Comparison of ENCODE assay signal across 16 mouse cellular contexts in the genomic region with DNA sequence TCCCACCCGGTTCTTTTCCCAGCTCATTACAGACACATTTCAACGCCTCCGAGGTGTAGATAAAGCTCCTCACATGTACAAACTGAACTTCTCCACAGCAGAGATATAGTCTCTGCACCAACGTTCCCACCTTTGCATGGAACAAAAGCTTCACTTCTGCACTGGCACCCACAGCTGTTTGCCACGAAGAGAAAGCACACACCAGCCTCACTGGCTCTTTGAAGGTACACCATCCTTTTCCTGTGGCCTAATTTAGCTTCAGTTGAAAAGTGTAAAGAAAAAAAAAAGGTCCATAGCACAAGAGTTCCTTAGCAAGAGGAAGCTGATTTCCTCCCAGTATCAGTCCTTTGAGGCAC. TPM values are rescaled to one million over a fixed set of nuclear protein-coding genes. Genes with fewer than 3 reads are reported as not detected.
DNase-seq lines count a peak whose midpoint lies in the region; ATAC-seq lines count a peak whose summit lies in the region.
"Had no signal": no experiment of that assay in that cellular context is flagged by ENCODE, and none has a peak within 500 bp of the region (broad histone marks: within the 10 kb centered on the region; RNA-seq: fewer than 3 reads in every experiment).

No protein-coding gene starts in this region.

- H3K4me1 ChIP-seq in heart, embryonic 14.5 days (ENCODE audit: control insufficient read depth in 2 of 2, insufficient read depth in 2 of 2, low read length in 2 of 2) = peaks cover 9 to 14% of the 10 kb centered on the region in 2 experiments
- H3K4me1 ChIP-seq: limb, embryonic 13.5 days; midbrain, embryonic 13.5 days had no signal

- H3K4me3 ChIP-seq in heart, embryonic 14.5 days (ENCODE audit: control insufficient read depth in 1 of 2, insufficient read depth in 1 of 2, low read depth in 1 of 2, low read length in 2 of 2) = no peak overlapping the region
- H3K4me3 ChIP-seq: forebrain, embryonic 15.5 days; limb, embryonic 13.5 days; midbrain, embryonic 13.5 days had no signal

- H3K4me2 ChIP-seq in heart, embryonic 14.5 days (ENCODE audit: low read length) = peak overlapping the region; percentile 49
- H3K4me2 ChIP-seq: forebrain, embryonic 15.5 days; limb, embryonic 13.5 days; midbrain, embryonic 13.5 days had no signal

- no peak for ATAC-seq in heart, embryonic 14.5 days (ENCODE audit: insufficient number of reproducible peaks, insufficient read depth, low FRiP score, low read depth)
- ATAC-seq: forebrain, embryonic 15.5 days; intestine, postnatal 0 days; midbrain, embryonic 13.5 days had no signal

- H3K9ac ChIP-seq in heart, embryonic 14.5 days (ENCODE audit: low read length) = no peak overlapping the region; the same call in 1 of the 2 replicates
- H3K9ac ChIP-seq: forebrain, embryonic 15.5 days; limb, embryonic 13.5 days; midbrain, embryonic 13.5 days had no signal

- no peaks in the 10 kb centered on the region for H3K27me3 ChIP-seq in heart, embryonic 14.5 days (ENCODE audit: control insufficient read depth, insufficient read depth, low read length)
- H3K27me3 ChIP-seq: forebrain, embryonic 15.5 days; limb, embryonic 13.5 days; midbrain, embryonic 13.5 days had no signal

- H3K36me3 ChIP-seq in heart, embryonic 14.5 days (ENCODE audit: control insufficient read depth, insufficient read depth, low read length) = no peaks in the 10 kb centered on the region
- H3K36me3 ChIP-seq: forebrain, embryonic 15.5 days; midbrain, embryonic 13.5 days had no signal

- no peaks in the 10 kb centered on the region for H3K9me3 ChIP-seq in heart, embryonic 14.5 days (ENCODE audit: control insufficient read depth, low read length)
- H3K9me3 ChIP-seq: forebrain, embryonic 15.5 days; limb, embryonic 13.5 days; midbrain, embryonic 13.5 days had no signal

- WGBS in heart, embryonic 14.5 days = 16% methylated on average over 5 of the region's 5 CpGs

- DNase-seq in heart, adult 11 months = no peak
- peak; percentile 17 for DNase-seq in right cerebral cortex, adult 18-20 months
- no peak for DNase-seq in right cerebral cortex, postnatal 25 days
- peak; percentile 43 for DNase-seq in induced T-regulatory cell, adult 2 months (ENCODE audit: low read depth)
- DNase-seq in thymus, postnatal 36 days = peak; percentile 52 to 71
- no peak for DNase-seq in testis, postnatal 14 days (ENCODE audit: low spot score)
- DNase-seq in cerebellum, postnatal 14 days = no peak
- DNase-seq: cerebellum, adult 9-11 months; gastrocnemius, postnatal 36 days; layer of hippocampus, postnatal 36 days; lung, adult 18-20 months had no signal

- H3K27ac ChIP-seq in heart, embryonic 14.5 days (replicated peaks in 1 of 2; ENCODE audit: control insufficient read depth in 1 of 2, insufficient read depth in 1 of 2, low read depth in 2 of 2, low read length in 2 of 2) = no peak overlapping the region
- H3K27ac ChIP-seq: forebrain, embryonic 15.5 days; limb, embryonic 13.5 days; midbrain, embryonic 13.5 days had no signal

RNA-seq across cellular contexts. Expression of gene Bcl2, which starts 25.9 kb away (rescaled TPM):
- 5.3 and 6.2 TPM in 2 replicates for polyA plus RNA-seq in heart, embryonic 14.5 days (2014; fragmentation: Nextera tagmentation; extraction: Ambion mirVana)

Comparison
In these comparisons a context has a peak if more than half of its experiments do, and no peak if none do; other contexts are left out.
1. DNase-seq: peak in right cerebral cortex, adult 18-20 months (single experiment), induced T-regulatory cell, adult 2 months (single experiment) and thymus, postnatal 36 days (2 of 2); none in heart, adult 11 months (single experiment), right cerebral cortex, postnatal 25 days (single experiment), testis, postnatal 14 days (single experiment) and cerebellum, postnatal 14 days (0 of 2).